Mouse (Mus musculus): ENCODE data around the gene Hvcn1. TPM values are rescaled to one million over a fixed set of nuclear protein-coding genes. Genes with fewer than 3 reads are reported as not detected.

The Hvcn1 gene
- polyA plus RNA-seq, 1 experiment from 2014 or later: 7.8 TPM

- no peaks in the 10 kb centered on the region for H3K4me1 ChIP-seq (replicated peaks)
- 86% methylated on average over 11 of the region's 11 CpGs for WGBS
- H3K4me2 ChIP-seq: no peak overlapping the region
- no peak overlapping the region for H3K27ac ChIP-seq
- H3K4me3 ChIP-seq (replicated peaks): no peak overlapping the region
- ATAC-seq (ENCODE audit: insufficient number of reproducible peaks, insufficient read depth, low FRiP score, low TSS enrichment, low read depth): no peak
- H3K27me3 ChIP-seq: no peaks in the 10 kb centered on the region
- H3K36me3 ChIP-seq: peaks cover 46% of the 10 kb centered on the region
- no peaks in the 10 kb centered on the region for H3K9me3 ChIP-seq
- no peak overlapping the region for H3K9ac ChIP-seq (replicated peaks)
Measured at GRCm38 (mm10) chr5:122247529-122247928, 40.9 kb downstream of the Hvcn1 start.

DNA sequence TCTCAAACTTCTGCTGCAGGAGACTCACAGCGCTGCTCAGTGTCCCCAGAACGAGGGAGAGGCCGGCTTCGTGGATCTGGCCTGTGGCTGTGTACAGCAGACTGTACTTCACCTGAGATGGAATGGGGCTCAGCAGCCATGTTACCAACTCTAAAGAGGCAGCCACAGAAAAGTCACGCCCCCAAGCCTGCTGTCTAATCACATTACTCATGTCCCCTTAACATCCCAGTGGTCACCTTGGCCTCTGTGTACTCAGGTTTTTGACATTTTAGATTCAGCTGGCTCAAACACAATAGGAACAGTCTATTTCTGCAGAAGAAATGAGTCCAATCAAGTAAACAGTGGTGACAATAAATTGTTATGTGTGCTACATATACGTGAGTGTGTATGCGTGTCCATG, 41.3 kb downstream of the Hvcn1 start:
- Histone ChIP-seq H3K9ac (replicated peaks) (no peak overlapping the region), H3K9me3 (no peaks in the 10 kb centered on the region), H3K4me1 (replicated peaks) (no peaks in the 10 kb centered on the region), H3K4me2 (no peak overlapping the region), H3K4me3 (replicated peaks) (no peak overlapping the region), H3K27ac (no peak overlapping the region), H3K36me3 (peaks cover 50% of the 10 kb centered on the region), H3K27me3 (no peaks in the 10 kb centered on the region)
- ATAC-seq (ENCODE audit: insufficient number of reproducible peaks, insufficient read depth, low FRiP score, low TSS enrichment, low read depth): no peak
- WGBS: 92% methylated on average over 7 of the region's 7 CpGs

DNA sequence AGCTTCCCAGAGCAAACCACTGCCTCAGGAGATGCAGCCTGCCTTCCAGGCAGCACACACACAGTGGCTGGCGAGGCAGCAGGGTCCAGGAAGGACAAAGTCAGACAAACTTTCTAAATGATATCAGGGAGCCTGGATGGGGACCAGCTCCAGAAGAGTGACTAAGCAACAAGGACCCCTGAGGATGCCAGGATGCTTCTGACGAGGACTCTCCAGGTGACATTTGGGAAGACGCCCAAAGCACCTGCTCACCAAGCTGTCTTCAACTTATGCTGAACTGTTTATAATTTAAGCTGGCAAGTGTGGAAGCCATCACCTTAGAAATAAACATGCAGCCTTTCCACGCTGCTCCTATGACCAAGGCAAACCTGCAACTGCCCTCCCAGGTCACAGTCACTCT, 42.7 kb downstream of the Hvcn1 start:
- Histone ChIP-seq H3K4me1 (replicated peaks) (no peaks in the 10 kb centered on the region), H3K9ac (replicated peaks) (no peak overlapping the region), H3K4me3 (replicated peaks) (no peak overlapping the region), H3K36me3 (peaks cover 58% of the 10 kb centered on the region), H3K27me3 (no peaks in the 10 kb centered on the region), H3K9me3 (no peaks in the 10 kb centered on the region), H3K27ac (no peak overlapping the region), H3K4me2 (no peak overlapping the region)
- WGBS: 85% methylated on average over 4 of the region's 4 CpGs
- no peak for ATAC-seq (ENCODE audit: insufficient number of reproducible peaks, insufficient read depth, low FRiP score, low TSS enrichment, low read depth)

DNA sequence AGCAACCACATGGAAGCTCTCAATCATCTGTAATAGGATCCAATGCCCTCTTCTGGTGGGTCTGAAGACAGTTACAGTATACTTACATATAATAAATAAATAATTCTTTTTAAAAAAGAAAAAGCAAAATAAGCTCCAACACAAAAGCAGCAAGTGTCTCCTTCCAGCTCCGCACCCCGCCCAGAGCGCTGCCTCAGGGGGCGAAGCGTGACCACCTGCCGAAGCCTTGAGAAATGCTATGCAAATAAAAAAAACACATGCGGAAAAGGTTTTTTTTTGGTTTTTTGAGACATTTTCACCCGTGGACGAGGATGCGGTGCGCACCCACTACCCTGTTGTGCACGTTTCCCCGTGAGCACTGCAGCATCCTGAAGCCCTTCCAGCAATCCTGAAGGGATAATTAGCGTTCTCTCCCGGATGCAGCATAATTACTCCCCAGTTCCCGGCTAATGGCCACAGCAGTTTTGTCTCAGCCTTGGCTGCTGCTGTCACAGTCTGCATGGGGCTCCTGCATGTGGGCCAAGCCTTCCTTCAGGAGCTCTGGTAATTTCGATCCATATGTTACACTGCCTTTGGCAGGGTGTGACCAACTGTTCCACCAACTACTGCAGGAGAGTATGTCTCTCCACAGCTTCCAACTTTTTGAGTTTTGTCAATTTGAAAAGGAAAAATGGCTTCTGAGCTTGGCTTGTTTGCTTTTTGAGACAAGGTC, 45.4 kb downstream of the Hvcn1 start:
- Histone ChIP-seq H3K36me3 (peaks cover 81% of the 10 kb centered on the region), H3K27me3 (no peaks in the 10 kb centered on the region), H3K9me3 (no peaks in the 10 kb centered on the region), H3K9ac (replicated peaks) (no peak overlapping the region), H3K27ac (no peak overlapping the region), H3K4me2 (no peak overlapping the region), H3K4me3 (replicated peaks) (no peak overlapping the region), H3K4me1 (replicated peaks) (no peaks in the 10 kb centered on the region)
- 76% methylated on average over 17 of the region's 17 CpGs for WGBS
- no peak for ATAC-seq (ENCODE audit: insufficient number of reproducible peaks, insufficient read depth, low FRiP score, low TSS enrichment, low read depth)

DNA sequence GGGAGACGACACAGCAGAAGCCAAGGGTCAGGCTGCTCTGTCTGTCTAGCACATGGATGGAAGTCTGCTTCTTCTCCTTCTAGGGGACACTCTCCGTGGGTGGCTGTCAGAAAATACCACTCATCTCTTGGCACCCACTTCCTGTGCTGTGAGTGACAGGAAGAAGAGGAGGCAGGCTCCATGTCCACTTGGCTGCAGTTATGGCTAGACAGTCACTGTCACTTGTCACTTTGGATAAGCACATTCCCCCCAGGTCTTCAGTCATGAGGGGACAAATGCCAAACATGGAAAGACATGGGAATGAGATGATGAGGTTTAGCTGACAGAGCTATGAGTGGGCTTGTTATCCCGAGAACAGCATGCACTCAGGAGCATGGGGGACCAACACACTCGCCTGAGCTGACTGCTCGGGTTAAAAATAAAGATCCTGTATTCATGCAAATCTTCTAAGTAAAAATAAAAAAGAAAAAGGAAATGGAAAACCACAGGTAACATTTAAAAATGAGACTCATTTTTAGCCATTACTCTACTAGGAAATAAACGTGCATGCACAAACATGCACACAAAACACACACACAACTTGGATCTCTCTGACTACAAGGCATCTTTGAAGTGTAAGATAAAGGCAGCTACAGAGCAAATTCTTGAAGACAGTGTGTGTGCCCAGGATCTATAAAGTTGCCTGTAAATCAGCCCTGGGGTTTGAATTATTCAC, 51.6 kb downstream of the Hvcn1 start:
- Histone ChIP-seq H3K4me1 (replicated peaks) (peaks cover 3% of the 10 kb centered on the region; the same call in 1 of the 2 replicates), H3K4me3 (replicated peaks) (no peak overlapping the region), H3K27ac (no peak overlapping the region), H3K4me2 (no peak overlapping the region), H3K36me3 (peaks cover 71% of the 10 kb centered on the region), H3K9me3 (no peaks in the 10 kb centered on the region), H3K27me3 (no peaks in the 10 kb centered on the region), H3K9ac (replicated peaks) (no peak overlapping the region)
- ATAC-seq (ENCODE audit: insufficient number of reproducible peaks, insufficient read depth, low FRiP score, low TSS enrichment, low read depth): no peak
- 79% methylated on average over 6 of the region's 6 CpGs for WGBS

DNA sequence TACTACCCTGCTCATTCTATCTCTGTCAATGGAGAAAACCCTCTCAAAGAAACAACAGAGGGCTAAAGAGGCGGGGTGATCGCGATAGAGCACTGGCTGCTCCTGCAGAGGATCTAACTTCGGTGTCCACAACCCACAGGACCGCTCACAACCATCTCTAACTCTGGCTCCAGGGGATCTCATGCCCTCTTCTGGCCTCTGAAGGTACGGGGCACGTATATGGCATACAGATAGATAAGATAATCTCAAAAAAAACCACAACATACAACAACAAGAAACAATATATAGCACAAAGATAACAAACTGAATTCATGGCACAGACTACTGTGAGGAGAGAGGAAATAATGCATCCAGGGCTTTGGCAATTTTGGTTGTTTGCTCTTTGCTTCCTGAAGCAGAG, 55.5 kb downstream of the Hvcn1 start:
- H3K27ac ChIP-seq: no peak overlapping the region
- ATAC-seq (ENCODE audit: insufficient number of reproducible peaks, insufficient read depth, low FRiP score, low TSS enrichment, low read depth): no peak
- no peak overlapping the region for H3K4me2 ChIP-seq
- no peak overlapping the region for H3K9ac ChIP-seq (replicated peaks)
- WGBS: 66% methylated on average over 7 of the region's 7 CpGs
- H3K4me3 ChIP-seq (replicated peaks): no peak overlapping the region
- no peaks in the 10 kb centered on the region for H3K27me3 ChIP-seq
- no peaks in the 10 kb centered on the region for H3K9me3 ChIP-seq
- H3K36me3 ChIP-seq: peaks cover 36% of the 10 kb centered on the region
- H3K4me1 ChIP-seq (replicated peaks): peaks cover 9% of the 10 kb centered on the region; the same call in 1 of the 2 replicates

DNA sequence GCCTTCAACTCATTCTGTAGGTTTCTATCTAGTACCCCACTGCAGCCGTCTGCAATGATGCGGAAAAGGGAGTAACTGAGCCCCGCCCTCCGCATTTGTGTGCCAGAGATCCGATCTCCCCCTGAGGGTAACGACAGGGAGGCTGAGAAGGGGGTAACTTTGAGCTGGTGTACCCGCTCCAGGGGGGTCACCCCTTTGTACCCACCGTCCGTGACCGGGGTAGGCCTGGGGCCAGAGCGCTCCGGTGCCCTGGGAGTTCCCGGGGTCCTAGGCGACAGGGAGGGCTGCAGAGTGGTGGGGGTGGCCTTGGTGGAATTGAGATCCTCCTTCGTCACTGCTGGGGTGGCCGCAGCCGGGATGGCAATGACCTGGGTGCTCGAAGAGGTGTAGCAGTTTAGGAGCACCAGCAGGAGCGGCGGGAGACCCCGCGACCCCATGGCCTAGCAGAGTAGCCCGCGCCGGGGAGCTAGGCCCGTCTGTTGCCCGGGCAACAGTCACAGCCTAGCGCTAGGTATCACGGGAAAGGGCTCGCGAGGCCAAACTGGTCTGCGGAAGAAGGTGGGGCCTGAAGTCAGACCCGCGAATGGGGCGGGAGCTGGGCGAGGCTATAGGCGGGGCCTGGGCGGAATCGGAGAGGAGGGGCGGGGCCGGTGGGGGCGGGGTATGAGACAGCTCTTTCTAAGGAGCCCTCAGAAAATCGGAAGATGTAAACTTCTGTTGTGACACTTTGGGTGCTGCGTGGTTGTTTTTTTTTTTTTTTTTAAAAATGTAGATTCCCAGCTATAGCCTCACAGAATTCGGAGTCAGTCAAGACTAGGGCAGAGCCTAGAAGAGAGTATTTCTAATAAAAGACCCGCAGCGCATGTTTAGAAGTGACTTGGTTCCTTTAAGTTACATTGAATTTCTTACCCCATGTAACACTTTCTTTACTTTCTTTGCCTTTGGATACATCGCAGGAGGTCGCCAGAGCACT, 57.6 kb downstream of the Hvcn1 start, which contains the start of gene Tctn1:
TSS of gene Tctn1 (minus strand) at position 528 of the 973 bp plus-strand sequence.
- H3K27ac ChIP-seq: 0 out of 2 replicates have a peak within 1 kb of the TSS, but pooled peaks have one; percentile 29
- peak; percentile 96 for ATAC-seq (ENCODE audit: insufficient number of reproducible peaks, insufficient read depth, low FRiP score, low TSS enrichment, low read depth)
- peak within 1 kb of the TSS; percentile 87 for H3K4me3 ChIP-seq (replicated peaks)

GRCm38 (mm10) chr5:122265187-122265586, 58.6 kb downstream of the Hvcn1 start:
- ATAC-seq (ENCODE audit: insufficient number of reproducible peaks, insufficient read depth, low FRiP score, low TSS enrichment, low read depth): no peak
- peaks cover 9% of the 10 kb centered on the region; the same call in 1 of the 2 replicates for H3K4me1 ChIP-seq (replicated peaks)
- H3K36me3 ChIP-seq: peaks cover 7% of the 10 kb centered on the region; the same call in 1 of the 2 replicates
- no peak overlapping the region for H3K4me3 ChIP-seq (replicated peaks)
- no peak overlapping the region for H3K9ac ChIP-seq (replicated peaks)
- 74% methylated on average over 3 of the region's 3 CpGs for WGBS
- H3K9me3 ChIP-seq: no peaks in the 10 kb centered on the region
- peak overlapping the region; percentile 72; the same call in 1 of the 2 replicates for H3K4me2 ChIP-seq
- no peak overlapping the region for H3K27ac ChIP-seq
- no peaks in the 10 kb centered on the region for H3K27me3 ChIP-seq

More for the DNA sequence above, 57.6 kb downstream of the Hvcn1 start, which contains the start of gene Tctn1:
- Histone ChIP-seq H3K4me2 (peak within 1 kb of the TSS; percentile 72), H3K9ac (replicated peaks) (peak within 1 kb of the TSS; percentile 74), H3K36me3 (peaks cover 16% of the 10 kb centered on the region; the same call in 1 of the 2 replicates), H3K4me1 (replicated peaks) (peaks cover 9% of the 10 kb centered on the region; the same call in 1 of the 2 replicates), H3K9me3 (no peaks in the 10 kb centered on the region), H3K27me3 (no peaks in the 10 kb centered on the region)
- WGBS: 2% methylated on average over 49 of the region's 49 CpGs

- H3K36me3 ChIP-seq: peaks cover 2% of the 10 kb centered on the region; the same call in 1 of the 2 replicates
- no peak for ATAC-seq (ENCODE audit: insufficient number of reproducible peaks, insufficient read depth, low FRiP score, low TSS enrichment, low read depth)
- peaks cover 9% of the 10 kb centered on the region; the same call in 1 of the 2 replicates for H3K4me1 ChIP-seq (replicated peaks)
- H3K4me2 ChIP-seq: no peak overlapping the region
- H3K9me3 ChIP-seq: no peaks in the 10 kb centered on the region
- WGBS: 86% methylated on average over 2 of the region's 2 CpGs
- no peaks in the 10 kb centered on the region for H3K27me3 ChIP-seq
- H3K27ac ChIP-seq: no peak overlapping the region
- H3K9ac ChIP-seq (replicated peaks): no peak overlapping the region
- no peak overlapping the region for H3K4me3 ChIP-seq (replicated peaks)
Measured at GRCm38 (mm10) chr5:122265942-122266341, 59.3 kb downstream of the Hvcn1 start.

DNA sequence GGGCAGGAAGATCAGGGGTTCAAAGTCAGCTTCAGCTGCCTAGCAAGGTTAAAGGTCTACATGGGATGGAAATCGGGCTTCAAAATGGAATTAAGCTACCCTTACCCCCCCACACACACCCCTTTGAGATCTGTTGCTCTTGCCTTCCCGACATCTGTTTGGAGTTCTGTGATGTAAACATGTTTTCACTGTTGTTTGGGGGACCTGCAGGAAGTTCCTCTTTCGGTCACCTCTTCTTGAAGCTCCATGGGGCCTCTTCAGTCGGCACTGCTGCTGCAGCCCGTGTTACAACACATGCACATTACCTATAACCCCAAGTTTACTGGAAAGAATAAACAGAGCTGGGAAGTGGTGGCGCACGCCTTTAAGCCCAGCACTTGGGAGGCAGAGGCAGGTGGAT, 60.5 kb downstream of the Hvcn1 start:
- no peak for ATAC-seq (ENCODE audit: insufficient number of reproducible peaks, insufficient read depth, low FRiP score, low TSS enrichment, low read depth)
- no peak overlapping the region for H3K9ac ChIP-seq (replicated peaks)
- H3K4me3 ChIP-seq (replicated peaks): no peak overlapping the region
- WGBS: 72% methylated on average over 7 of the region's 7 CpGs
- H3K4me1 ChIP-seq (replicated peaks): peaks cover 9% of the 10 kb centered on the region; the same call in 1 of the 2 replicates
- H3K36me3 ChIP-seq: no peaks in the 10 kb centered on the region
- H3K27me3 ChIP-seq: no peaks in the 10 kb centered on the region
- H3K27ac ChIP-seq: no peak overlapping the region
- no peak overlapping the region for H3K4me2 ChIP-seq
- H3K9me3 ChIP-seq: no peaks in the 10 kb centered on the region

Data from limb, embryonic 12.5 days (tissue).